Mouse (Mus musculus): ENCODE measurements around the gene Nat8f2.

Gene Nat8f2

DNA sequence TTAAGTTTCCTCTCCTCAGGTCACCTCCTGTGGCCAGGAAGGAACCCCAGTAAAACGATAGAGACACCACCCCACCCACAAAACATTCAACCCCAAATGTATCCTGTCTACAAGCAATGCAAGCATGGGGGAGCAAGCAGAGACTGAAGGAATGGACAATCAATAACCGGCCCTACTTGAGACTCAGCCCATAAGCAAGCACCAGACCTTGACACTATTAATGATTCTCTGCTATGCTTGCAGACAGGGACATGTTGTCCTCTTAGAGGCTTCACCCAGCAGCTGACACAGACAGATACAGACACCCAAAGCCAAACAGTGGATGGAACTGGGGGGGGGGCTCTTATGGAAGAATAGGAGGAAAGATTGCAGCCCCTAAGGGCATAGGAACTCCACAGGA lies 43.1 kb downstream of the Nat8f2 start:
- in situ Hi-C loops (cut with MboI; ENCODE audit: low sequenced_read_pairs) = no loop called here

- in situ Hi-C loops (cut with MboI; ENCODE audit: low sequenced_read_pairs) = no loop called here
Measured at GRCm38 (mm10) chr6:85823382-85824090, 45.4 kb downstream of the Nat8f2 start.

- in situ Hi-C loops (cut with MboI; ENCODE audit: low sequenced_read_pairs) = no loop called here
Measured at GRCm38 (mm10) chr6:85822286-85822685, 46.7 kb downstream of the Nat8f2 start.

- in situ Hi-C loops (cut with MboI; ENCODE audit: low sequenced_read_pairs) = no loop called here
Measured at GRCm38 (mm10) chr6:85820837-85821236, 48.1 kb downstream of the Nat8f2 start, which contains the start of the genes Nat8f6 and Nat8f5. Nat8f6 (minus strand) TSS chr6:85820954. Nat8f5 (minus strand) TSS chr6:85820972.

- in situ Hi-C loops (cut with MboI; ENCODE audit: low sequenced_read_pairs) = no loop called here
Measured at GRCm38 (mm10) chr6:85818338-85818737, 50.6 kb downstream of the Nat8f2 start.

All from CH12F3 (cell line).